Mouse (Mus musculus) stomach, postnatal 0 days (tissue): ENCODE measurements around the gene Efemp2.

ENCODE experiments used
- CTCF ChIP-seq: IDR thresholded peaks from 2 replicates; pipeline ENCODE4 v1.5.1; 2016; ENCODE audit warnings: antibody characterized with exemption, low read depth, mild to moderate bottlenecking, moderate library complexity
- EP300 ChIP-seq: optimal IDR thresholded peaks from 2 replicates; pipeline ENCODE3; 2016; ENCODE audit warnings: antibody characterized with exemption

GRCm38 (mm10) chr19:5444954-5445353 lies 28.8 kb upstream of the Efemp2 start:
- TF ChIP-seq CTCF (no peak), EP300 (no peak)
